Mouse (Mus musculus) testis, adult 2 months (tissue): ENCODE data around the gene Rasl10b.

Experiments
- CTCF ChIP-seq: fragments of 200-500 bp; IDR thresholded peaks from 2 replicates; pipeline ENCODE4 v1.5.1; 2012; ENCODE audit warnings: low read depth, mild to moderate bottlenecking, inconsistent platforms, low read length, moderate library complexity; ENCODE audit not compliant: control insufficient read depth, insufficient read depth, insufficient replicate concordance
- POLR2A ChIP-seq: fragments of 200-500 bp; IDR thresholded peaks from 2 replicates; pipeline ENCODE4 v1.6.1; 2012; ENCODE audit warnings: low read depth, mild to moderate bottlenecking, inconsistent platforms, low read length, moderate library complexity; ENCODE audit not compliant: control insufficient read depth

- TF ChIP-seq CTCF = no peak
- no peak for TF ChIP-seq POLR2A
These were observed 44.3 kb upstream of the Rasl10b start for GRCm38 (mm10) chr11:83364656-83365055.
